Mouse (Mus musculus): ENCODE measurements around the gene Anapc11.

The Anapc11 gene

GRCm38 (mm10) chr11:120627468-120628300 lies 29.5 kb downstream of the Anapc11 start:
- no peak for DNase-seq (ENCODE audit: low spot score)

GRCm38 (mm10) chr11:120628601-120629340 lies 30.6 kb downstream of the Anapc11 start:
- DNase-seq (ENCODE audit: low spot score), result no peak

- DNase-seq (ENCODE audit: low spot score), result no peak
Observed at GRCm38 (mm10) chr11:120629341-120629730, 31.1 kb downstream of the Anapc11 start.

GRCm38 (mm10) chr11:120629911-120630310 lies 31.7 kb downstream of the Anapc11 start:
- no peak for DNase-seq (ENCODE audit: low spot score)

- no peak for DNase-seq (ENCODE audit: low spot score)
Observed at GRCm38 (mm10) chr11:120630401-120630871, 32.2 kb downstream of the Anapc11 start.

- no peak for DNase-seq (ENCODE audit: low spot score)
Observed at GRCm38 (mm10) chr11:120630881-120631725, 32.9 kb downstream of the Anapc11 start.

GRCm38 (mm10) chr11:120631726-120632448 lies 33.7 kb downstream of the Anapc11 start:
- no peak for DNase-seq (ENCODE audit: low spot score)

GRCm38 (mm10) chr11:120632559-120633519 lies 34.6 kb downstream of the Anapc11 start:
- DNase-seq (ENCODE audit: low spot score), result no peak

GRCm38 (mm10) chr11:120633520-120634343 lies 35.5 kb downstream of the Anapc11 start, which contains the start of gene Mafg:
Gene Mafg (minus strand): TSS chr11:120633600.
- DNase-seq (ENCODE audit: low spot score), result peak; percentile 78

GRCm38 (mm10) chr11:120634810-120635209 lies 36.6 kb downstream of the Anapc11 start:
- no peak for DNase-seq (ENCODE audit: low spot score)

- DNase-seq (ENCODE audit: low spot score), result no peak
Observed at GRCm38 (mm10) chr11:120641255-120641654, 43.0 kb downstream of the Anapc11 start.

GRCm38 (mm10) chr11:120641869-120642268 lies 43.6 kb downstream of the Anapc11 start:
- no peak for DNase-seq (ENCODE audit: low spot score)

- DNase-seq (ENCODE audit: low spot score), result no peak
Observed at GRCm38 (mm10) chr11:120642939-120643600, 44.8 kb downstream of the Anapc11 start.

- peak; percentile 85 for DNase-seq (ENCODE audit: low spot score)
Observed at GRCm38 (mm10) chr11:120643601-120643987, 45.4 kb downstream of the Anapc11 start, which contains the start of gene Pycr1. Gene Pycr1 (minus strand): TSS chr11:120643769.

- DNase-seq (ENCODE audit: low spot score), result no peak
Observed at GRCm38 (mm10) chr11:120647047-120647830, 49.0 kb downstream of the Anapc11 start.

- DNase-seq (ENCODE audit: low spot score), result no peak
Observed at GRCm38 (mm10) chr11:120648001-120648476, 49.8 kb downstream of the Anapc11 start, which contains the start of gene Myadml2. Gene Myadml2 (minus strand): TSS chr11:120648158.

GRCm38 (mm10) chr11:120651872-120652271 lies 53.7 kb downstream of the Anapc11 start:
- no peak for DNase-seq (ENCODE audit: low spot score)

GRCm38 (mm10) chr11:120654741-120655140 lies 56.5 kb downstream of the Anapc11 start:
- no peak for DNase-seq (ENCODE audit: low spot score)

Measured in layer of hippocampus, adult 9-10 months (tissue).